Mouse (Mus musculus) lung, postnatal 36 days (tissue): Measurements from ENCODE around the gene Ccdc34.

Experiments
- DNase-seq: peaks from one replicate; pipeline ENCODE4 v3.0.0; 2022; ENCODE audit warnings: mixed read lengths

Ccdc34 gene

GRCm38 (mm10) chr2:110017616-110018505 lies at the start of gene Ccdc34:
TSS of gene Ccdc34 (plus strand) at chr2:110017817.
- DNase-seq = peak; percentile 93

DNA sequence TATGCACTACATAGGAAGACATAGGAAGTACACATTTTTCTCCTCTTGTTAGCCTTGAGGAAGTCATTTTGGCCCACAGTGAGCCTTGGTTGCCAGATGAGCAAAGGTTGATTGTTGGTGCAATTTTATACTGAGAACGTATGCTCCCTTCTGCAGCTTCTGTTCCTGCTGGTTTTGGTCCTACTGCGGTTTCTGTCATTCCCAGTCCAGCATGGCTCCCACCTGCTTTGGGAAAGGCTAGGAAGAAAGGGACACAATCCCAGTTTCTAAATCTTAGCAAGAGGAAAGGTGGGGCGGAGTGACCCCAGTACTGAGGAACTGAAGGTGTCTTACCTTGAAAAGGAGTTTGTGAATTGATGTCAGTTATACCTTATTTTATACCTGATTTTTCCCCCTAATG lies 48.2 kb upstream of the Ccdc34 start:
- DNase-seq = no peak

GRCm38 (mm10) chr2:109969926-109970532 lies 47.6 kb upstream of the Ccdc34 start:
- DNase-seq = no peak

- DNase-seq = no peak
Observed at GRCm38 (mm10) chr2:109970744-109971410, 46.7 kb upstream of the Ccdc34 start.

GRCm38 (mm10) chr2:109972310-109972709 lies 45.3 kb upstream of the Ccdc34 start:
- no peak for DNase-seq

GRCm38 (mm10) chr2:109972922-109973321 lies 44.7 kb upstream of the Ccdc34 start:
- no peak for DNase-seq

- no peak for DNase-seq
Observed at GRCm38 (mm10) chr2:109974807-109975206, 42.8 kb upstream of the Ccdc34 start.

GRCm38 (mm10) chr2:109976181-109976580 lies 41.4 kb upstream of the Ccdc34 start:
- no peak for DNase-seq

GRCm38 (mm10) chr2:109977322-109977721 lies 40.3 kb upstream of the Ccdc34 start:
- no peak for DNase-seq

DNA sequence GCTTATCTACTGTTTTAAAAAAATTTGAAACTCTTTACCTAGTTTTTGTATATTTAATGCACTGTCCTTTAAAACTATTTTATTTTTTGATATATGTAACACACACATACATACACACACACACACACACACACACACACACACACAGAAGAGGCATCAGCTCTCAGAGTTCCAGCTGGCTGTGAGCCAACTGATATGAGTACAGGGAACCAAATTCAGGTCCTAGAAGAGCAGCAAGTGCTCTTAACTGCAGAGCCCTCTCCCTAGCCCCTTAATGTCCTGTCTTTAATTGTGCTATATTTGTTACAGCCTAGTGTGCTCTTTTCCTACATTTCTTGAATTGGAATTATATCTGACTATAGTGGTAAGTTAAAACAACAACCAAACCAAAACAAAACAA lies 38.4 kb upstream of the Ccdc34 start:
- no peak for DNase-seq

DNA sequence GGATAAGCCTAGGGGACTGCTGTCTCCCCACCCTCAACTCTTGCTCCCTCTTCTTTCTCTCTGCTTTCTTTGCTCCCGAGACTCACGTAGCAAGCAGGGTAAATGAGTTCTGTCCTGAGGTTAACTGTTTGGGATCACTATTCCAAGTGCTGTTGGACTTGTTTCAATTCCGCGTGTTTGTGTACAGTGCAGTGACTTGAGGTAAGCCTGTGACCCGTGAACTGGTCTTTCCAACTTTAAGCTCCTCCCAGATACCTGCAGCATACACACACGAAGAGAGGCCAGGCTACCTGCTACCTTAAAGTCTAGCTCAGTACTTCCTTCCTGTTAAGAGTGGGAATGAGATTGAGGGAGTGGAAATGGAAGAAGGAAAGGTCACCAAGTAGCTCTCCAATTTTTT lies 34.2 kb upstream of the Ccdc34 start:
- DNase-seq = no peak

- no peak for DNase-seq
Observed at GRCm38 (mm10) chr2:109984930-109985329, 32.7 kb upstream of the Ccdc34 start.

DNA sequence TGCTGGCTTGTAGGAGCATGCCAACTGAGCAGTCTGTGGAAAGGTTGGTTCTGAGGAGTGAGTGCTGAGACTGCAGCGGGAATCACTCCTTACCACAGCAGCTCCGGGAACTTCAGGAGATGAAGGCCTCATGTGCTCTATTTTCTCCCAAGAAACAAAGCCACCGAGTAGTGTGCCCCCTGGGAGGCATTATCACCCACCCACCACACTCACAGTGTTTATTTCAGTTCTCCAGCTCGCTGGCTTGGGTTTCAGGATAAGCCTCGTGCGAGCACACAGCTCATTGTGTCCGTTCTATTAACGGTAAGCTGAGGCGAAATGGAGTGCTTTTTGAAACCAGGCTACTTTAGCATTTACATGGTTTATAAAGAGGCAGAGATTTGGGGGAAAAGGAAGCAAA lies 32.1 kb upstream of the Ccdc34 start:
- DNase-seq = no peak

GRCm38 (mm10) chr2:109986036-109986785 lies 31.4 kb upstream of the Ccdc34 start:
- no peak for DNase-seq

- no peak for DNase-seq
Observed at GRCm38 (mm10) chr2:109987946-109988345, 29.7 kb upstream of the Ccdc34 start.

DNA sequence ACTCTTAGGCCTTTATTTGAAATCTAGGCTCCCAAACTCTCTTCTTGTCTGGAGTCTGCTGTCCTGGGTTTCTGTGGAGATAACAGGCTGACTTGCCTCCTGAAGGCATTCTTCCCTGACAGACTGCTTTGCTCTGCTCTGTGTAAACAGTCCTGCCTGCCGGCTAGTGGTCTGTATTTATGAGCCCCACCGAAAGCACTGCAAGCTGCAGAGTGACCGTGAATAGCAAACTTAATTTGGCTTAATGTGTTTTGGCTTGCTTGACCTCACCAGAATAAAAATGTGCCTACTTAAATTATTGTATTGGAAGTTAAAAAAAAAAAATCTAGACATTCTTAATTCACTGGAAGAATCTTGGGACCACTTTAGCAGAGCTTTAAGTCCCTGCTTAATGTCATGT lies 28.4 kb upstream of the Ccdc34 start:
- no peak for DNase-seq

DNA sequence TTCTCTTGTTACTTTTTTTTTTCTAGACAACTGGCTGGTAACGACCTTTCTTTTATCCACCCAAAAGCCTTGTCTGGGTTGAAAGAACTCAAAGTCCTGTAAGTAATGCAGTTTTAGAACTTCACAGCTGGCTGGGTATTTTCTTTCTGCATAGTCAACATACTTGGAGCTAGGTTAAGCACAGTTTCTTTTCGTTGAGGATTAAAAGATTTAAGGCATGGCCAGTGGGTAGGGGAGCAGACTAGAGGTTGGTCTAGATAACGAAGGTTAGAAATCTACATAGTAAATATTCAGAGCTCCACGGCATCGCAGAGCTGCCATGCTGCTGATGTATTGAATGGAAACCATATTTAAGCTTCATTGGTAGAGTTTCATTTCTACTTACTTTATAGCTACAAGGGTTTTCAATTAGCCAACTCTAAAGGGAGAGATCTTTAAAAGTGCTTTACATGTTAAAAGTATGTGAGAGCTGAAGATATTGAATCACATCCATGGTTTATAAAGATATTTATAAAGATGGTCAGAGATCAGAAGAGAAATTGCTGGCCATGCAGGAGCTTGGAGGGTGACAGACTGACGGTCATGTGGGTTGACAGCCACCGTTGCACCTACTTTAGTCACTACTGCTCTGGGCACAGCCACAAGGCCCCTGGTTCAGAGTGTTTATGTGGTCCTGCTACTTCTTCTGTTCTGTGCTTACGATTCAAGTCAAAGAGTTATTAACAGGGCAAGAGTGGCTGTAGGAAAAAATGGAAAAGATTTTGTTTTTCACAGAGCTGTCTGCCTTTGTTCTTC lies 27.7 kb upstream of the Ccdc34 start:
- DNase-seq = no peak

GRCm38 (mm10) chr2:109991754-109992153 lies 25.9 kb upstream of the Ccdc34 start:
- DNase-seq = no peak

GRCm38 (mm10) chr2:109992448-109993073 lies 25.1 kb upstream of the Ccdc34 start:
- no peak for DNase-seq

DNA sequence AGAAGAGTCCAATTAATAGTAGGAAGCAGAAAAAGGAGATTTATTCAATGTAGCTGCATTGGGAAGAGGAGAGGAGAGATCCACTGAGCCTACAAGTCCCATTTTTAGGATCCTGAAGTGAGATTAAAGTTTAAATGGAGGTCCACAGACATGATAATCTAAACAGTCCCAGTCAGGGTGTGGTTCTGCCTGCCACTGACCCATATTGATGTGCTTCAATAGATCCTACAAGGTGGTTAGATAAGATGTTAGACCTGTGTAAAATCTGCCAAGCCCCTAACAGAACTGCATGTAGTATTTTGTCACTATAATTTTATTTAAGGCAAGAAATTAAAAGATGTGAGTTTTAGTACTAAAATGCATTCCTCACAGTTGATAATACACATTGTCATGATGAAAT lies 24.2 kb upstream of the Ccdc34 start:
- DNase-seq = no peak

- no peak for DNase-seq
Observed at GRCm38 (mm10) chr2:109995061-109995460, 22.6 kb upstream of the Ccdc34 start.

GRCm38 (mm10) chr2:109996411-109996810 lies 21.2 kb upstream of the Ccdc34 start:
- no peak for DNase-seq
